Mouse (Mus musculus): ENCODE measurements around the gene Prkaa1. TPM values are rescaled to one million over a fixed set of nuclear protein-coding genes. Genes with fewer than 3 reads are reported as not detected.
A peak's percentile ranks its signal among the peaks of the same experiment; 100 is the strongest.
"Not testable (repeated sequence)": the region's sequence is repeated elsewhere in the genome, so short reads cannot be mapped to it uniquely, and the experiment has no call there.

Gene Prkaa1
- polyA plus RNA-seq, 1 experiment from 2014 or later: 16.5 TPM

DNA sequence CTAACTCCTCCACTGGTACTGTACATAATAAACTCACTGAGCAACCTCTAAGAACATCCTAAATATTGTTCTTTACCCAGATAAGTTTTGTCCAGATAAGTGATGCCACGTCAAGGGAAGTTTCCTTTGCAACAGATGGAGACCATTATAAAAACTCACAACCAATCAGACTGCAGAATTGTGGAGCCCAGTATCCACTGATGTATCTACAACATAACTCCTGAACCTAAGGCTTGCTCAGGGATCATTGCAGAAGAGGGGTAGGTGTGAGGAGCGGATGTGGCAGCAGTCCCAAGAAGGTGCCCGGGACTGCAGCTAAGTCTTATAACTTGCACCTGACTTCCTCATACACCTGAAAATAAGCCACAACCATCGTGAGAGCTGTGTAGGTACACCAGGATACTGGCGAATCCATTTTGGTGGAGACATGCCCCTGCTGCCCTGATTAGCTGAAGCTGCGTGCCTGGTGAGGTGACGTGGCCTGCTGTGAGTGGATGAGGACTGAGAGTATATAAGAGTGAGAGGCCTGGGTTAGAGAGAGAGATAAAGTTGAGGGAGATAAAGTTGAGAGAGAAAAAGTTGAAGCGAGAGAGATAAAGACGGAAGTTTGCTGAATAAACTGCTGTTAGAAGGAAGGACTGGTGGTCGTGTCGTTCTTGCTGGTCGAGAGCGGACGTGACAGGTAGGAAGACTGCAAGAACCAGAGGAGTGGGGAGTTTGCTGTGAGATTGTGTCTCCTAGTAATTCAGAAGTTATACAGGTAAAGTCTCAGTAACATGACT, 12.6 kb upstream of the Prkaa1 start:
- H3K9ac ChIP-seq; H3K4me2 ChIP-seq; H3K4me1 ChIP-seq; H3K27ac ChIP-seq (replicated peaks); H3K27me3 ChIP-seq (replicated peaks); H3K4me3 ChIP-seq; ATAC-seq (ENCODE audit: extremely low read depth, insufficient number of reproducible peaks, low FRiP score, low TSS enrichment); H3K36me3 ChIP-seq; H3K9me3 ChIP-seq: not testable (repeated sequence)
- 54% methylated on average over 14 of the region's 14 CpGs for WGBS

DNA sequence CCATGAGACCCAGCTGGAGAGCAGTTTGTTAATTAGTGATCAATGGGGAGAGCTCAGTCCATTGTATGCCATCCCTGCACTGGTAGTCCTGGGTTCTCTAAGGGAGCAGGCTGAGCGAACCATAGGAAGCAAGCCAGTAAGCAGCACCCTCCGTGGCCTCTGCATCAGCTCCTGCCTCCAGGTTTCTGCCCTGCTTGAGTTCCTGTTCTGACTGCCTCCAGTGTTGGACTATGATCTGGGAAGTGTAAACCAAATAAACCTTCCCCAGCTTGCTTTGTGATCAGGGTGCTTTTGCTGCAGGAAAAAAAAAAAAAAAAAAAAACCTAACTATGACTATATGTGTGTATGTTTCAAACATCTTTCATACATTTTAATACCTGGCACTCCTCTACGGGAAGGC, 10.4 kb upstream of the Prkaa1 start:
- ATAC-seq (ENCODE audit: extremely low read depth, insufficient number of reproducible peaks, low FRiP score, low TSS enrichment): no peak
- no peaks in the 10 kb centered on the region for H3K27me3 ChIP-seq (replicated peaks)
- H3K4me1 ChIP-seq: peaks cover 7% of the 10 kb centered on the region
- no peak overlapping the region for H3K4me3 ChIP-seq
- H3K27ac ChIP-seq (replicated peaks): no peak overlapping the region
- no peak overlapping the region for H3K9ac ChIP-seq
- no peaks in the 10 kb centered on the region for H3K36me3 ChIP-seq
- H3K4me2 ChIP-seq: no peak overlapping the region
- H3K9me3 ChIP-seq: no peaks in the 10 kb centered on the region
- WGBS: 71% methylated on average over 3 of the region's 3 CpGs

DNA sequence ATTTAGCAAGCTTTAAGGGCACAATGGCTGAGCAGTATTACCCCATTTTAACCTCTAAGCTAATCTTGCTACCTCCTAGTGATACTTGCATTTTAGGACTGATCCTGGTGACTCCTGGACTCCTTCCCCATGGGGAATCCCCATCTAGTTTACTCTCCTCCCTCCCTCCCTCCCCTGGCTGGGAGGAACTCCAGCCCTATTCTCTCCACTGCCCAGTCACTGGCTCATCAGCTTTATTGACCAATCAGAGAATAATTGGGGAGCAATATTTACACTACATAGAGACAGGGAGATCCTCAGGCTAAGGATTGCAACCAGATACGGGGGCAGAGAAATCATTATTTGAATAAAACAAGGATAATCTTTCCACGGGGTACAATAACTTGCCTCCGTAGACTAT, 9.5 kb upstream of the Prkaa1 start:
- no peak for ATAC-seq (ENCODE audit: extremely low read depth, insufficient number of reproducible peaks, low FRiP score, low TSS enrichment)
- no peak overlapping the region for H3K27ac ChIP-seq (replicated peaks)
- WGBS: 82% methylated on average over 3 of the region's 3 CpGs

DNA sequence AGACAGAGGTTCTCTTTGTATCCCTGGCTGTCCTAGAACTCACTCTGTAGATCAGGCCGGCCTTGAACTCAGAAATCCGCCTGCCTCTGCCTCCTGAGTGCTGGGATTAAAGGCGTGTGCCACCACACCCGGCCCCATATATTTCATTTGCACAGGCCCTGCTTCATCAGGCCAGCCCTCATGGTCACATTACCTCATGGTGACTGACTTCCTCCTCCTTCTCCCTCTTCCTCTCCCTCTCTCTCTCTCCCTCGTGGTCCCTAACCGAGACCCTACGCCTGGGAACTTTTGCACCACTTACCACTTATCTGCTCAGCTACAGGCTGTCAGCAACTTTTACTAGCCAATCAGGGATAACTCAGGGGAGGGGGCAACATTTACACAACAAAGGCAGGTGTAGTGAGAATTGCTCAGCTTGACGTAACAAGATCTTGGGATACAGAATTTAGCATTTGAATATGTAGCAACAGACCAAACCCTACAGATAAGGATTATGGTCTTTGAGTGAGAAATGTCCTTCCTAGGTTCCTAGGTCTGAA, 8.6 kb upstream of the Prkaa1 start:
- no peak overlapping the region for H3K27ac ChIP-seq (replicated peaks)
- H3K27me3 ChIP-seq (replicated peaks): no peaks in the 10 kb centered on the region
- no peaks in the 10 kb centered on the region for H3K36me3 ChIP-seq
- no peak overlapping the region for H3K4me2 ChIP-seq
- no peaks in the 10 kb centered on the region for H3K9me3 ChIP-seq
- H3K4me1 ChIP-seq: peaks cover 11% of the 10 kb centered on the region
- H3K4me3 ChIP-seq: no peak overlapping the region
- 59% methylated on average over 8 of the region's 8 CpGs for WGBS
- H3K9ac ChIP-seq: no peak overlapping the region
- ATAC-seq (ENCODE audit: extremely low read depth, insufficient number of reproducible peaks, low FRiP score, low TSS enrichment): no peak

More for the DNA sequence above, 9.5 kb upstream of the Prkaa1 start:
- Histone ChIP-seq H3K36me3 (no peaks in the 10 kb centered on the region), H3K9ac (no peak overlapping the region), H3K27me3 (replicated peaks) (no peaks in the 10 kb centered on the region), H3K9me3 (no peaks in the 10 kb centered on the region), H3K4me1 (peaks cover 11% of the 10 kb centered on the region), H3K4me3 (no peak overlapping the region), H3K4me2 (no peak overlapping the region)

DNA sequence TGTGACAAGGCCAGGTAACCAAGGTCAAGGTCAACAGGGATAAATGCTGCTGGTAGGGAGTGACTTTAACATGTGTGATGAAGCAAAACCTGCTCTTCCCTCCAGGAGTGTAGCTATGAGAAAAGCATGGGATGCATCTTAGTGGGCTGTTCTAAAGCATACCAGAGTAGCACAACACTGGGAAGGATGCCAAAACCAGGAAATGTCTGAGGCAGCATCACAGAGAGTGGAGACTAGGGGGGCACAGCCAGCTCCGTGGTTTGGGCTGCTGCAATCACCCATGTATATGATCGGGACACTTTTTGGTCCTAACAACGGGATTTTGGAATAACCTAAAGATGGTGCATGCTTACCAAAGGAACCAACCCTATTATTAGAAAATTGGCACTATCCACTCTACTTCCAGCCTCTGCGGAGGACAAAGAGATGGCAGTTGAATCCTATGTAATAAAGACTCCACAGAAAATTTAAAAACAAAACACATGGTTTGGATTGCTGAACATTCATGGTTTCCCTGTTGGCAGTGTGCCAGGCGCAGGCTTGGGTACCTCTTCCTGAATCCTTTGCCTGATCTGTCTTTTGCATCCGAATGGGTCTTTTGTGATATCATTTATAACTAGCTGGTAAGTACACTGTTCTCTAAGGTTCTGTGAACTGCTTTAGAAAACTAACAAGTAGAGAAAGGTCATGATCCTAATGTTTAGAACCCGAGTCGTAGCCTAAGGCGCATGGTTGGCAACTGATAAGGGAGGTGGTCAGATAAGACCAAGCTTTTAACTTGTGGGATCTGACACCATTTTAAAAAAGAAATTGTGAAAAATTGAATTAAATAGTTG, 5.4 kb upstream of the Prkaa1 start:
- Histone ChIP-seq H3K36me3 (no peaks in the 10 kb centered on the region), H3K4me1 (peaks cover 15% of the 10 kb centered on the region), H3K9ac (no peak overlapping the region), H3K27ac (replicated peaks) (no peak overlapping the region), H3K4me2 (no peak overlapping the region), H3K27me3 (replicated peaks) (no peaks in the 10 kb centered on the region), H3K9me3 (no peaks in the 10 kb centered on the region), H3K4me3 (no peak overlapping the region)
- no peak for ATAC-seq (ENCODE audit: extremely low read depth, insufficient number of reproducible peaks, low FRiP score, low TSS enrichment)
- 54% methylated on average over 9 of the region's 9 CpGs for WGBS

DNA sequence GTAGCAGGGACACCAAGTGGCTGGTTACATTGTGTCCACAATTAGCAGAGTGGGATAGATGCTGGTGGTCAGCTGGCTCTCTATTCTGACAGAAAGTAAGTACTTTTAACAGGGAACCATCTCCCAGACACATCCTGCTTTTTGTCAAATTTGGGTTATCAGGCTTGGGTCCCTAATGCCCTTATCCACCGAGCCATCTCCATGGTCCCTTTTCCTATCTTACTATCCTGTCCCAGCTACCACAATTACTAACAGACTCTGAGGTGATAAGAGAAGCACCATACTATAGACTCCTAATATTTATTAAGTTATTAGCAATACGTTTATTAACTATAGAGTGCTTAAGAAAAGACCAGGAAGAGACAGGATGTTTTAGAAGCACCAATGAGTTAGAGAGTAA, 4.3 kb upstream of the Prkaa1 start:
- H3K4me1 ChIP-seq: peaks cover 16% of the 10 kb centered on the region
- no peak overlapping the region for H3K4me2 ChIP-seq
- no peak overlapping the region for H3K9ac ChIP-seq
- 51% methylated on average over 2 of the region's 2 CpGs for WGBS
- H3K36me3 ChIP-seq: no peaks in the 10 kb centered on the region
- ATAC-seq (ENCODE audit: extremely low read depth, insufficient number of reproducible peaks, low FRiP score, low TSS enrichment): no peak
- H3K4me3 ChIP-seq: no peak overlapping the region
- H3K27me3 ChIP-seq (replicated peaks): no peaks in the 10 kb centered on the region
- no peak overlapping the region for H3K27ac ChIP-seq (replicated peaks)
- no peaks in the 10 kb centered on the region for H3K9me3 ChIP-seq

DNA sequence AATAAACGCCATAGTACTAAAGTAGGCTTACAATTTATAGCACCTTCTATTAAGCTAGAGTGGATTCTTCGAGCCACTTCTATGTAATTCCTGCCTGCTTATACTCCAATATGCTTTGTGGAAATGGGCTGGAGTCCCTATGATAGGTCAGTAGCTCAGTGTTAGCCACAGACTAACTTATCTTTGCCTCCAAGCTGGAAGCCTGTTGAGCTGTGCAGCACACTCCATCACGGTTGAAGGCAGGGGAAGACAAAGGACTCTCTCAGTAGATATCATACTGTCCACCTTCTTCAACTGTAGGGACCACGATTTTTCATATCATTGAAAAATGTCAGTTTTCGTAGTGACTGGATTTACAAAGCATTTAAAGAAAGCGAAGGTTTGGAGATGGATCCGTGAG, 3.8 kb upstream of the Prkaa1 start:
- H3K27ac ChIP-seq (replicated peaks): no peak overlapping the region

DNA sequence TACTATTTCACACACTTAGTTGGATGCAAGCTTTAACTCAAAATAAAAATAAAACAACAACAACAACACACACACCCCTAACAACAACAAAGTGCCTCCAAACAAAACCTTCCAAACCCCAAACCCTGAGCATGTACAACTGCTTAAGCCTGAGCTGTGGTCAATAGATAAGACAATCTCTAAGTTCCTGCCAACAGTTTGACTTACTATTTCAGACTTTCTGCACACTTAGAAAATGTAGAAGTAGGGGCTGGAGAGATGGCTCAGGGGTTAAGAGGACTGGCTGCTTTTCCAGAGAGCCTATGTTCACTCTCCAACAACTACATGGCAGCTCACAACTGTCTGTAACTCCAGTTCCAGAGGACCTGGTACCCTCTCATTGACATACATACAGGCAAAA, 3.3 kb upstream of the Prkaa1 start:
- Histone ChIP-seq H3K9ac (no peak overlapping the region), H3K4me1 (peaks cover 26% of the 10 kb centered on the region), H3K36me3 (no peaks in the 10 kb centered on the region), H3K4me3 (no peak overlapping the region), H3K27ac (replicated peaks) (no peak overlapping the region), H3K4me2 (no peak overlapping the region), H3K9me3 (no peaks in the 10 kb centered on the region), H3K27me3 (replicated peaks) (no peaks in the 10 kb centered on the region)
- no peak for ATAC-seq (ENCODE audit: extremely low read depth, insufficient number of reproducible peaks, low FRiP score, low TSS enrichment)

More for the DNA sequence above, 3.8 kb upstream of the Prkaa1 start:
- H3K27me3 ChIP-seq (replicated peaks): no peaks in the 10 kb centered on the region
- H3K9ac ChIP-seq: no peak overlapping the region
- ATAC-seq (ENCODE audit: extremely low read depth, insufficient number of reproducible peaks, low FRiP score, low TSS enrichment): no peak
- H3K4me3 ChIP-seq: no peak overlapping the region
- H3K9me3 ChIP-seq: no peaks in the 10 kb centered on the region
- H3K4me1 ChIP-seq: peaks cover 21% of the 10 kb centered on the region
- WGBS: 68% methylated on average over 7 of the region's 7 CpGs
- H3K4me2 ChIP-seq: no peak overlapping the region
- no peaks in the 10 kb centered on the region for H3K36me3 ChIP-seq

DNA sequence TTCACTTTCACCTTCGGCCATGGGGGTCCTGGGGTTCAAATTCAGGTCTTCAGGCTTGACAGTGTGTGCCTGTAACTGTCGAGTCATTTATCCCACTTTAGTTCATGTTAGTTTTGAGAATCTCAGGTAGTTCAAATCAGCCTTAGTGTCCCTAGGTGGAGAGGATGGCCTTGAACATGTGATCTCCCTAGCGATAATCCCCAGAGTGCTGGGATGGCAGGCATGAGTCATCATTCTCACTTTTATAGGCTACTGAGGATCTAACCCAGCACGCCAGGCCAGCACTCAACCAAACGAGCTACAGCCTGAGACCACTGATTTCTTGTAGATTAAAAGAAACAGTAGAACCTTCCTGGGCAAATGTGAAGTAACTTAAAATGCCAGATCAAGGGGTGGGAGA, 1.6 kb upstream of the Prkaa1 start:
- ATAC-seq (ENCODE audit: extremely low read depth, insufficient number of reproducible peaks, low FRiP score, low TSS enrichment): no peak
- Histone ChIP-seq H3K9me3 (no peaks in the 10 kb centered on the region), H3K4me1 (peaks cover 34% of the 10 kb centered on the region), H3K4me3 (no peak overlapping the region), H3K36me3 (no peaks in the 10 kb centered on the region; the same call in 1 of the 2 replicates), H3K27ac (replicated peaks) (no peak overlapping the region), H3K27me3 (replicated peaks) (no peaks in the 10 kb centered on the region), H3K4me2 (no peak overlapping the region), H3K9ac (0 out of 2 replicates have a peak overlapping the region, but pooled peaks have one; percentile 7)
- 51% methylated on average over 5 of the region's 5 CpGs for WGBS

DNA sequence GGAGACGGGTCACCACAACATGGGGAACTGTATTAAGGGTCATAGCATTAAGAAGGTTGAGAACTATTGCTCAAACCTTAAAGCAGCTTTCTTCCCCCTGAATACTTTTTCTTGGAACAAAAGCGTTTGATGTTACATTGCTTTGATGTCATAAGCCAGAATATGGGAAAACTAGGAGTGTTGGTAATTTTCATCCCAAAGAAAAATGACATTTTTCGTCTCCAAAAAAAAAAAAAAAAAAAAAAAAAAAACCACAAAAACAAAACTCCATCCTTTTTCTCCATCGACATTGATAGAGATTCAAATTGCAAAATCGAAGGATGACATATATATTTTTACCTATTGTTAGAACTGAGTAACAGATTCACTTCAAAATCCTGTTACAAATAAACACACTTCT, 947 bp upstream of the Prkaa1 start:
- Histone ChIP-seq H3K27ac (replicated peaks) (no peak overlapping the region), H3K4me2 (peak overlapping the region; percentile 88; the same call in 1 of the 2 replicates), H3K27me3 (replicated peaks) (no peaks in the 10 kb centered on the region), H3K9ac (no peak overlapping the region), H3K4me3 (peak overlapping the region; percentile 95), H3K9me3 (no peaks in the 10 kb centered on the region), H3K36me3 (peaks cover 1% of the 10 kb centered on the region; the same call in 1 of the 2 replicates), H3K4me1 (peaks cover 32% of the 10 kb centered on the region)
- 71% methylated on average over 5 of the region's 5 CpGs for WGBS
- ATAC-seq (ENCODE audit: extremely low read depth, insufficient number of reproducible peaks, low FRiP score, low TSS enrichment): no peak

DNA sequence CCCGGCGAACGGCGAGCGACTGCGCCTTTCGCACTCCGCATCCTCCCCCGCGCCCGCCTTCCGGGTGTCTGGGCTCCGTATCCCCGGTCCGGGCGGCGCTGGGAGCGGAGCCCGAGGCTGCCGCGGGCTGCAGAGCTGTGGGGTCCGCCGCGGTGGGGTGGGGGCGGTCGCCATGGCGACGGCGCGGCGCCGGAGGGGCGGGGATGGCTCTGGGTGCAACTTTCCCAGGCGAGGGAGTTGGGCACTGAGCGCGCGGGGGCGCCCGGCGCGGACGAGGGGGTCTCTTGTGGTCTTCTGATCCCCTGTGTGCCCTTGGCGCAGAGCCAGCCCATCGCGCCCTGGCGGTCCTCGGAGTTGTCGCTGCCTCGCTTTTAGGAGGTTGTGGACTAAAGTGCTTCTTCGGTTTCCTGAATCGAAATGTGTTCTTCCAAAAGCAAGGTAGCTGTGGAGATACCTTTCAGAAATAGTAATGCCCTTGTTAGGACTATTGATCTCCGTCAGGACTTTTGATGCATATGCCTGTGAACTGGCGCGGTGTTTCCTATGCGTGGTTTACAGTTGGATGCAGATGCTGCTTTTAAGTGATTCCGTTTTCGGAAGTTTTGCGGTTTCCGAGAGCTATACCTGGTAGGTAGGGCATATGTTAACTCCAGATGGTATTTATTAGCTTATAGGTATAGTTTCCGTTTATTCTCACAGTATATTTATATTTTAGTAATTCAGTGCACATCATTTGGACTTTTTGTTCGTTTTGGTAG, 539 bp downstream of the Prkaa1 start:
- Histone ChIP-seq H3K27me3 (replicated peaks) (no peaks in the 10 kb centered on the region), H3K27ac (replicated peaks) (peak overlapping the region; percentile 94), H3K4me2 (peak overlapping the region; percentile 88), H3K9ac (peak overlapping the region; percentile 94), H3K4me1 (peaks cover 33% of the 10 kb centered on the region), H3K9me3 (no peaks in the 10 kb centered on the region), H3K36me3 (peaks cover 2% of the 10 kb centered on the region; the same call in 1 of the 2 replicates), H3K4me3 (peak overlapping the region; percentile 95)
- 1% methylated on average over 50 of the region's 61 CpGs for WGBS
- ATAC-seq (ENCODE audit: extremely low read depth, insufficient number of reproducible peaks, low FRiP score, low TSS enrichment): peak; percentile 77
